Mouse (Mus musculus): ENCODE data around the gene Hrk. TPM values are rescaled to one million over a fixed set of nuclear protein-coding genes. Genes with fewer than 3 reads are reported as not detected.

Hrk gene
- total RNA-seq, 2 experiments from 2014 or later = 0.33 to 0.91 TPM

GRCm38 (mm10) chr5:118165462-118165861, 1.0 kb downstream of the Hrk start:
- no peak for DNase-seq

- DNase-seq = peak; percentile 32
Observed at GRCm38 (mm10) chr5:118167561-118167995, 3.1 kb downstream of the Hrk start.

- peak; percentile 39 for DNase-seq
Observed at GRCm38 (mm10) chr5:118169222-118170221, 5.1 kb downstream of the Hrk start.

- DNase-seq = peak; percentile 41
Observed at GRCm38 (mm10) chr5:118170888-118171529, 6.6 kb downstream of the Hrk start.

GRCm38 (mm10) chr5:118171665-118172064, 7.2 kb downstream of the Hrk start:
- no peak for DNase-seq

GRCm38 (mm10) chr5:118172078-118172723, 7.8 kb downstream of the Hrk start:
- DNase-seq = no peak

- DNase-seq = no peak
Observed at GRCm38 (mm10) chr5:118174310-118175009, 10.0 kb downstream of the Hrk start.

GRCm38 (mm10) chr5:118175137-118175536, 10.7 kb downstream of the Hrk start:
- no peak for DNase-seq

GRCm38 (mm10) chr5:118177640-118178039, 13.2 kb downstream of the Hrk start:
- DNase-seq = no peak

- DNase-seq = no peak
Observed at GRCm38 (mm10) chr5:118186903-118187633, 22.6 kb downstream of the Hrk start.

GRCm38 (mm10) chr5:118188356-118188755, 23.9 kb downstream of the Hrk start:
- DNase-seq = no peak

- DNase-seq = no peak
Observed at GRCm38 (mm10) chr5:118190491-118190890, 26.0 kb downstream of the Hrk start.

- DNase-seq = no peak
Observed at GRCm38 (mm10) chr5:118192221-118192620, 27.8 kb downstream of the Hrk start.

GRCm38 (mm10) chr5:118197421-118197820, 33.0 kb downstream of the Hrk start:
- DNase-seq = no peak

- no peak for DNase-seq
Observed at GRCm38 (mm10) chr5:118199670-118200069, 35.2 kb downstream of the Hrk start.

GRCm38 (mm10) chr5:118204675-118205440, 40.4 kb downstream of the Hrk start:
- no peak for DNase-seq

- DNase-seq = no peak
Observed at GRCm38 (mm10) chr5:118205852-118206251, 41.4 kb downstream of the Hrk start.

GRCm38 (mm10) chr5:118214012-118214411, 49.6 kb downstream of the Hrk start:
- no peak for DNase-seq

- peak; percentile 87 for DNase-seq
Observed at GRCm38 (mm10) chr5:118214418-118215154, 50.1 kb downstream of the Hrk start.

- no peak for DNase-seq
Observed at GRCm38 (mm10) chr5:118217410-118217809, 53.0 kb downstream of the Hrk start.
